10 mouse cellular contexts compared by ENCODE assay signal in genomic region chr7:140062307-140062706, GRCm38 (mm10). TPM values are rescaled to one million over a fixed set of nuclear protein-coding genes. Genes with fewer than 3 reads are reported as not detected.
A peak's percentile ranks its signal among the peaks of the same experiment; 100 is the strongest.
DNase-seq lines count a peak whose midpoint lies in the region; ATAC-seq lines count a peak whose summit lies in the region.
"Had no signal": no experiment of that assay in that cellular context is flagged by ENCODE, and none has a peak within 500 bp of the region (broad histone marks: within the 10 kb centered on the region; RNA-seq: fewer than 3 reads in every experiment).

No protein-coding gene starts in this region.

- no peaks in the 10 kb centered on the region for H3K36me3 ChIP-seq in intestine, embryonic 15.5 days
- H3K36me3 ChIP-seq: embryonic facial prominence, embryonic 13.5 days had no signal

- H3K4me3 ChIP-seq in intestine, embryonic 15.5 days (replicated peaks), result no peak overlapping the region

- peak; percentile 45 for DNase-seq in adrenal gland, postnatal 10 days
- DNase-seq in adrenal gland, postnatal 4 days (ENCODE audit: low spot score in 2 of 2), result no peak
- DNase-seq in ovary, postnatal 36 days (ENCODE audit: low spot score), result peak; percentile 45
- DNase-seq in ovary, postnatal 14 days (ENCODE audit: low spot score), result no peak
- no peak for DNase-seq in c-Kit-positive CD71-positive TER-119-positive erythroid progenitor cells, embryonic 14.5 days (ENCODE audit: low spot score)
- DNase-seq in gastrocnemius, postnatal 14 days, result no peak

- H3K4me1 ChIP-seq in intestine, embryonic 15.5 days (replicated peaks), result peaks cover 23% of the 10 kb centered on the region

- intact Hi-C loops in gastrocnemius, postnatal 14 days (cut with DNase I; ENCODE audit: low total_unique reads), result loop anchor here (5.0 kb wide), 1 partner anchor 95 kb away; no protein-coding TSS in a partner anchor

- 17% methylated on average over 11 of the region's 11 CpGs for WGBS in intestine, embryonic 15.5 days

- no peak overlapping the region for H3K27ac ChIP-seq in intestine, embryonic 15.5 days
- H3K27ac ChIP-seq: embryonic facial prominence, embryonic 13.5 days had no signal

- no peaks in the 10 kb centered on the region for H3K9me3 ChIP-seq in intestine, embryonic 15.5 days
- H3K9me3 ChIP-seq: embryonic facial prominence, embryonic 13.5 days had no signal

- H3K4me2 ChIP-seq in intestine, embryonic 15.5 days (replicated peaks), result peak overlapping the region; percentile 86; the same call in 1 of the 2 replicates

- ATAC-seq in intestine, embryonic 15.5 days, result peak; percentile 55
- ATAC-seq in megakaryocyte progenitor cell, adult 5-6 weeks (replicated peaks; ENCODE audit: poor library complexity), result peak; percentile 53

- no peak overlapping the region for H3K9ac ChIP-seq in intestine, embryonic 15.5 days

- H3K27me3 ChIP-seq in intestine, embryonic 15.5 days (replicated peaks), result peaks cover 76% of the 10 kb centered on the region

RNA-seq across cellular contexts. Expression of gene Msx3, which starts 13.4 kb away (rescaled TPM):
- not detected for total RNA-seq in adrenal gland, postnatal 10 days (2021)
- not detected for total RNA-seq in adrenal gland, postnatal 4 days (2021)
- polyA plus RNA-seq in intestine, embryonic 15.5 days (2015; fragmentation: Nextera tagmentation; extraction: Ambion mirVana), result not detected in 2 replicates
- not detected in 2 replicates for total RNA-seq in megakaryocyte progenitor cell, adult 5-6 weeks (2015)
- not detected in 2 replicates for total RNA-seq in megakaryocyte progenitor cell, adult 5-6 weeks (2017)
- not detected for total RNA-seq in gastrocnemius, postnatal 14 days (2021)
- polyA plus RNA-seq: limb, embryonic 14.5 days had no signal

RNA-seq across cellular contexts. Expression of gene Caly, which starts 20.0 kb away (rescaled TPM):
- 1 to 10 TPM; 4.9 to 6.6 TPM for total RNA-seq in adrenal gland, postnatal 10 days (2021)
- total RNA-seq in adrenal gland, postnatal 4 days (2021), result 10 to 100 TPM; 10.8 to 12.9 TPM
- 3.4 and 3.7 TPM in 2 replicates for polyA plus RNA-seq in intestine, embryonic 15.5 days (2015; fragmentation: Nextera tagmentation; extraction: Ambion mirVana)
- total RNA-seq in megakaryocyte progenitor cell, adult 5-6 weeks (2015), result not detected in 2 replicates
- total RNA-seq in megakaryocyte progenitor cell, adult 5-6 weeks (2017), result not detected in 2 replicates
- total RNA-seq in gastrocnemius, postnatal 14 days (2021), result under 1 TPM; 0.31 to 0.53 TPM

RNA-seq across cellular contexts. Expression of gene Tubgcp2, which starts 25.8 kb away (rescaled TPM):
- total RNA-seq in adrenal gland, postnatal 10 days (2021), result 10 to 100 TPM; 32.7 to 37.4 TPM
- total RNA-seq in adrenal gland, postnatal 4 days (2021), result 10 to 100 TPM; 53.7 to 55.8 TPM
- 39.8 and 41.3 TPM in 2 replicates for polyA plus RNA-seq in intestine, embryonic 15.5 days (2015; fragmentation: Nextera tagmentation; extraction: Ambion mirVana)
- total RNA-seq in megakaryocyte progenitor cell, adult 5-6 weeks (2015), result 24.0 and 25.8 TPM in 2 replicates
- 35.2 and 36.5 TPM in 2 replicates for total RNA-seq in megakaryocyte progenitor cell, adult 5-6 weeks (2017)
- total RNA-seq in gastrocnemius, postnatal 14 days (2021), result 10 to 100 TPM; 16.3 to 18.1 TPM

RNA-seq across cellular contexts. Expression of gene Zfp511, which starts 26.1 kb away (rescaled TPM):
- 10 to 100 TPM; 14.0 to 18.1 TPM for total RNA-seq in adrenal gland, postnatal 10 days (2021)
- total RNA-seq in adrenal gland, postnatal 4 days (2021), result 10 to 100 TPM; 20.2 to 21.9 TPM
- 32.2 and 32.9 TPM in 2 replicates for polyA plus RNA-seq in intestine, embryonic 15.5 days (2015; fragmentation: Nextera tagmentation; extraction: Ambion mirVana)
- 32.2 and 34.8 TPM in 2 replicates for total RNA-seq in megakaryocyte progenitor cell, adult 5-6 weeks (2015)
- 21.0 and 21.1 TPM in 2 replicates for total RNA-seq in megakaryocyte progenitor cell, adult 5-6 weeks (2017)
- total RNA-seq in gastrocnemius, postnatal 14 days (2021), result 1 to 10 TPM; 6.9 to 7.4 TPM

RNA-seq across cellular contexts. Expression of gene Prap1, which starts 30.9 kb away (rescaled TPM):
- not detected for total RNA-seq in adrenal gland, postnatal 10 days (2021)
- not detected for total RNA-seq in adrenal gland, postnatal 4 days (2021)
- 487 and 598 TPM in 2 replicates for polyA plus RNA-seq in intestine, embryonic 15.5 days (2015; fragmentation: Nextera tagmentation; extraction: Ambion mirVana)
- not detected in 2 replicates for total RNA-seq in megakaryocyte progenitor cell, adult 5-6 weeks (2015)
- not detected in 2 replicates for total RNA-seq in megakaryocyte progenitor cell, adult 5-6 weeks (2017)
- not detected for total RNA-seq in gastrocnemius, postnatal 14 days (2021)
- polyA plus RNA-seq: embryonic facial prominence, embryonic 13.5 days had no signal

Comparison
In these comparisons a context has a peak if more than half of its experiments do, and no peak if none do; other contexts are left out.
1. DNase-seq: peak in adrenal gland, postnatal 10 days (single experiment) and ovary, postnatal 36 days (single experiment); none in adrenal gland, postnatal 4 days (0 of 2), ovary, postnatal 14 days (single experiment), c-Kit-positive CD71-positive TER-119-positive erythroid progenitor cells, embryonic 14.5 days (single experiment) and gastrocnemius, postnatal 14 days (single experiment).